Mouse (Mus musculus) liver, embryonic 12.5 days (tissue): ENCODE data around the gene Olfr96. TPM values are rescaled to one million over a fixed set of nuclear protein-coding genes. Genes with fewer than 3 reads are reported as not detected.

Experiments
- polyA plus RNA-seq: library from polyadenylated mRNA; unstranded; fragments of >200 nt; fragmentation: Nextera tagmentation; extraction: Ambion mirVana; gene quantifications from 2 replicates; pipeline ENCODE4 v1.2.1, GENCODE M21; 2016

The Olfr96 gene
- polyA plus RNA-seq, 1 experiment from 2014 or later: not detected

Other genes starting within 250 kb of the Olfr96 start
- not detected in 2 replicates for gene 2410137M14Rik, start 238.9 kb upstream of the Olfr96 start, polyA plus RNA-seq
- 0.11 TPM in 1 of 2 replicates, not detected in the other for gene H2-M5, start 230.6 kb upstream of the Olfr96 start, polyA plus RNA-seq
- gene Zfp57, start 219.0 kb upstream of the Olfr96 start, polyA plus RNA-seq: 11.2 and 11.8 TPM in 2 replicates
- gene Mog, start 196.7 kb upstream of the Olfr96 start, polyA plus RNA-seq: not detected in 2 replicates
- gene Gabbr1, start 174.2 kb upstream of the Olfr96 start, polyA plus RNA-seq: 1.1 and 1.6 TPM in 2 replicates
- gene Olfr90, start 131.6 kb upstream of the Olfr96 start, polyA plus RNA-seq: not detected in 2 replicates
- not detected in 2 replicates for gene Olfr91, start 121.9 kb upstream of the Olfr96 start, polyA plus RNA-seq
- not detected in 2 replicates for gene Olfr92, start 100.1 kb upstream of the Olfr96 start, polyA plus RNA-seq
- gene Olfr93, start 58.7 kb upstream of the Olfr96 start, polyA plus RNA-seq: not detected in 2 replicates
- not detected in 2 replicates for gene Ubd, start 26.3 kb upstream of the Olfr96 start, polyA plus RNA-seq
- gene Olfr94, start 19.2 kb upstream of the Olfr96 start, polyA plus RNA-seq: not detected in 2 replicates
- gene Olfr95, start 7.0 kb upstream of the Olfr96 start, polyA plus RNA-seq: not detected in 2 replicates
- gene Olfr97, start 17.2 kb downstream of the Olfr96 start, polyA plus RNA-seq: not detected in 2 replicates
- gene Olfr98, start 43.6 kb downstream of the Olfr96 start, polyA plus RNA-seq: not detected in 2 replicates
- 1.1 and 1.5 TPM in 2 replicates for gene H2-M3, start 50.1 kb downstream of the Olfr96 start, polyA plus RNA-seq
- gene Olfr99, start 63.3 kb downstream of the Olfr96 start, polyA plus RNA-seq: not detected in 2 replicates
- not detected in 2 replicates for gene Olfr101, start 84.2 kb downstream of the Olfr96 start, polyA plus RNA-seq
- not detected in 2 replicates for gene Olfr102, start 96.9 kb downstream of the Olfr96 start, polyA plus RNA-seq
- gene Olfr103, start 119.6 kb downstream of the Olfr96 start, polyA plus RNA-seq: not detected in 2 replicates
- gene Olfr104-ps, start 139.4 kb downstream of the Olfr96 start, polyA plus RNA-seq: not detected in 2 replicates
- gene Olfr105-ps, start 158.9 kb downstream of the Olfr96 start, polyA plus RNA-seq: not detected in 2 replicates
- gene Olfr106-ps, start 170.2 kb downstream of the Olfr96 start, polyA plus RNA-seq: not detected in 2 replicates
- gene Olfr107, start 179.1 kb downstream of the Olfr96 start, polyA plus RNA-seq: not detected in 2 replicates
- gene Olfr108, start 225.3 kb downstream of the Olfr96 start, polyA plus RNA-seq: not detected in 2 replicates
- not detected in 2 replicates for gene Olfr109, start 238.8 kb downstream of the Olfr96 start, polyA plus RNA-seq